Mouse (Mus musculus) G1E (cell line): ENCODE measurements around the gene Akap13.

Source experiments
- CTCF ChIP-seq: IDR thresholded peaks from 2 replicates; pipeline ENCODE4 v1.5.1; 2012; ENCODE audit warnings: low read depth, low read length, inconsistent platforms, mixed read lengths
- GATA1 ChIP-seq: IDR thresholded peaks from 2 replicates; pipeline ENCODE4 v1.6.1; 2012; ENCODE audit warnings: borderline replicate concordance, low read length, inconsistent platforms, mixed read lengths
- TAL1 ChIP-seq: conservative IDR thresholded peaks from 2 replicates; pipeline ENCODE4 v1.6.1; 2012; ENCODE audit warnings: low read depth, low read length, inconsistent platforms, mixed read lengths

DNA sequence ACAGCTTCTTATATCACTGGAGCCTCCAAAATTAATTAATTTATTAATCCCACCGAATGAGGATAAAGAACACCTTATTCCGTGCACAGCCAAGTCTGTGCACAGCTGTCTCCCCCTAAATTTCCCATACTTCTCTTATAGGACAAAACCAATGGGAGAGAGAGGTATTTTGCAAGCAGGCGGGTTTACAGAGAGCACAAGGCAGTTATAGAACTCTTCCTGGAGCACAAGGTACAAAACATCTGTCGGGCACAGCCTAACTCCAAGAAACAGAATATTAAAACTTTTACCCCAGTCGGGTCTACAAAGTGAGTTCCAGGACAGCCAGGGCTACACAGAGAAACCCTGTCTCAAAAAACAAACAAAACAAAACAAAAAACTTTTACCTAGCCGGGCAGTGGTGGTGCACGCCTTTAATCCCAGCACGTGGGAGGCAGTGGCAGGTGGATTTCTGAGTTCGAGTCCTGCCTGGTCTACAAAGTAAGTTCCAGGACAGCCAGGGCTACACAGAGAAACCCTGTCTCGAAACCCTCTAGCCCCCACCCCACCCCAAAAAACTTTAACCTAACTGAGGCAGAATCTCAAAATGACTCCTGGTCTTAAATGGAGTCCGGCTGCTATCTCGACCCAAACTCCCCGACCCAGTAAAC, 326.1 kb downstream of the Akap13 start:
- no peak for TF ChIP-seq CTCF
- TF ChIP-seq GATA1 = no peak
- no peak for TF ChIP-seq TAL1
